Mouse (Mus musculus) ovary, postnatal 14 days (tissue): ENCODE measurements around the gene Apoe.
"Not testable (repeated sequence)": the region's sequence is repeated elsewhere in the genome, so short reads cannot be mapped to it uniquely, and the experiment has no call there.

Experiments used
- DNase-seq: peaks from one replicate; pipeline ENCODE4 v3.0.0; 2022; ENCODE audit warnings: low spot score

The Apoe gene

DNA sequence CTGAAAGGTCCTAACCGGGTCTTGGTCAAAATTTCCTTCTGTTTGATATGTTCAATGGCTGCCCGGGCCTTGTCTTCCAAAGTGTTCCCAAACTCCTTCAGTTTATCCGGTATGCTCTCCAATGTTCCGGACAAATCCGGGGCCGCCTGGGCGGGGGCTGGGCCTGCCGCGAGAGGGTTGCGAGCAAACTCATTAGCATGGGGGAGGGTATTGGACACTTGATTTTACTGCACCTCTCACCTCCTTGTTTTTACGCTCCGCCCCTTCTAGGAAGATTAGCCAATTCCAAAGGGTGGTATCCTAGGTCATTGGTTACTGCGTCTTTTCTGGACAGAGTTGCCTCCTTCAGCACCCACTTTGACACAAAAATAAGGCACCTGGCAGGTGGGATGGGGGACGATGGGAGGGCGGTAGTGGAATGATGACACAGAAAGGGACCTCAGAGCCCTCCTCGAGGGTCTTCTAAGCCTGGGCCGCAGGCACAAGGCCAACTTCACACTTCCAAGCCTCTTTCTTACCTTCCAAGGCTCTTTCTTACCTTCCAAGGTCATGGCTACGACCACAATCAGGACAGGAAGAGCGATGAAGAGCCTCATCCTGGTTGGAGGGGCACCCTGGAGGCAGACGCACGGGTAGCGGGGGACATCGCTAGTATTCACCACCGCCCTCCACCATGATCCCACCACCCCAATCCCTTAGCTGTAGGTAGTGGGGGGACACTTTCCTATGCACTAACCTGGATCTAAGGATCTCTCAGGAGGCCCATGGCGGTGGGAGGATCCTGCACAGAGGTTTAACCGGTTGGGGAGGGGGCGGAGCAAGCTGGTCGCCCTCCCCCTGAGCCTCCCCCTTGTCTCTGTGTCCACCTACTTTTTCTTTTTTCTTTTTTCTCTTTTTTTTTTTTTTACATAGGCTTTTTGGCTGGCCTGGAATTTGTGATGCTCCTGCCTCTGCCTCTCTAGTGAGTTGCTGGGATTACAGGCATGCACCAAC lies 6.8 kb downstream of the Apoe start, which contains the start of gene Apoc1:
Gene Apoc1 (minus strand): TSS at position 788 of the 993 bp plus-strand sequence.
- DNase-seq = no peak

DNA sequence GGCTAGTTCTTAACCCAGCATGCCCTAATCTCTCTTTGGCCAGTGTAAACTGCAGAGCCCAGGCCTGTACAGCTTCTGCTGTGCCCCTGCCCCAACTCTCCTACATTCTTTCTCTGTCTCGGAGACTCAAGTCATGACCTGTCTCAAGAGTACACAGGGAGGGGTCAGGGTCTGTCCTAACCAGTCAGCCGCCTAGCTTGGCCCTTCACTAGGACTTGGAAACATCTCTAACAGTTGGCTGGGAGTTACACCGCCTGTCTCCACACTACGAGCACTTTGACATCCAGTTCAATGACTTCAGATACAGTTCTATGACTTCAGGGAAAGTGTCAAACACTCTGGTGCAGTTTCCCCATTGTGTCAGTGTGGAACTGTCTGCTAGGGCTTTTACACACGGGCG lies 7.6 kb downstream of the Apoe start:
- no peak for DNase-seq

- DNase-seq = no peak
Measured at GRCm38 (mm10) chr7:19690845-19691244, 8.1 kb downstream of the Apoe start.

DNA sequence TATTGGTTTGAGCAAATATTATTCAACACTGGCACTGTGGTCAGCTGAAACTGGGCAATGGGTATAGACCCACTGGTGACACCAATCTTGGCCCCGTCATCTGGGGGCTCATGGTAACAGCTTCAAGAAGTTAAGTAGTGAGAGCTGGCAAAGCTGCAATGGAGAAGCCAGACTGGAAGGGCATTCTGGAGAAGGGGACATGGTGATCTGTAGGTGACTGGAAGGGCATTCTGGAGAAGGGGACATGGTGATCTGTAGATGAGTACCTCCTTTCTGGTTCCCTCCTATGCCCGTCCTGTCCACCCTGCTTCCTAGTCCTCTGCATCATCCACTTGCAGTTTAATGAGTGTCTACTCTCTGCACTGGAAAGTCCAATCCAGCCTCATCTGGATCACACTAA lies 10.4 kb downstream of the Apoe start:
- DNase-seq = no peak

GRCm38 (mm10) chr7:19688101-19688500 lies 10.9 kb downstream of the Apoe start:
- DNase-seq = no peak

DNA sequence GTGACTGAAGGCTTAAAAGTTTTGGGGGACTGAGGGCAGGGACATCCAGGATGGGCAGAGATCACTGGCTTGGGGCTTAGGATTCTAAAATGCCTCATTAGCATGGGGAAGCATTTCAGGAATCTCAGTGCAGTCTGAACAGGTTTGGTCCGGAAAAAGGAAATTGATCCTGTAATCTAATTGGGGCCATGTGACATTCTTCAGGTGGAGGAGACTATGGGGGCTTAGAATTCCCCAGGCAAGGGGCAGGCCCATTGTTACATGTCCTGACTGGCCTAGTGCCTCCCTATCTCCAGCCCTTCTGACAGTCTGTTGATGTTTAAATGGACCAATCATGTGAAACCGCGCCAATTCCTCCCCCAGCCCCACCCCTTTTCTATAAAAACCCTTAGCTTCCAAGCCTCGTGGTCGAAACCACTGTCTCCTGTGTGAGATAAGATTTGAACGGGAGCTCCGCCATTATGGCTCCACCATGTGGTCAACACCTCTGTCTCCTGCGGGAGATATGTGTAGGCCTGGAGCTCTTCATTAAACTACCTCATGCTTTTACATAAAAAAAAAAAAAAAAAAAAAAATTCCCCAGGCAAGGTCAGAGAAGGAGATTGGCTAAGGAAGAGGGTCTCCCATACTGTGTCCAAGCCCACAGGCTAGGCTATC lies 11.9 kb downstream of the Apoe start:
- not testable (repeated sequence) for DNase-seq

- DNase-seq = no peak
Measured at GRCm38 (mm10) chr7:19686521-19686920, 12.5 kb downstream of the Apoe start.

- DNase-seq = no peak
Measured at GRCm38 (mm10) chr7:19685374-19685773, 13.6 kb downstream of the Apoe start.

- no peak for DNase-seq
Measured at GRCm38 (mm10) chr7:19683771-19684201, 15.2 kb downstream of the Apoe start.

DNA sequence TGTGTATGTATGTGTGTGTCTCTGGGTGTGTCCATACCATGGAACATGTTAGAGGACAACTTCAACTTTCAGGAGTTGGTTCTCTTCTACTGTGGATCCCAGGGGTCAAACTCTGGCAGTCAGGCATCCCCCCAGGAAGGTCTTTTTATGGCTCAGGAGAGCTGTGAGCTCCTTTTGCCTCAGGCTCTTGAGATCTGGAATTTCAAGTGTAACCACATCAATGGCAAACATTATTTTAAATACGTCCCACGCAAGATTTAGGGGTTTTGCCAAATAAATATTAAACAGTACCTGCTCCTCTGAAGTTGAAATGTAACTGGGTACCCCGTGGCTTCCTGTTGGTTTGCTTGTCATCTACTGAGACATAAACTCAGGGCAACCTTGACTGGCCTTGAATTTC lies 16.0 kb downstream of the Apoe start:
- DNase-seq = no peak

- no peak for DNase-seq
Measured at GRCm38 (mm10) chr7:19681202-19681694, 17.7 kb downstream of the Apoe start, which contains the start of the genes Gm44805 and Apoc4. Gm44805 (minus strand) TSS chr7:19681423. Apoc4 (minus strand) TSS chr7:19681479.

DNA sequence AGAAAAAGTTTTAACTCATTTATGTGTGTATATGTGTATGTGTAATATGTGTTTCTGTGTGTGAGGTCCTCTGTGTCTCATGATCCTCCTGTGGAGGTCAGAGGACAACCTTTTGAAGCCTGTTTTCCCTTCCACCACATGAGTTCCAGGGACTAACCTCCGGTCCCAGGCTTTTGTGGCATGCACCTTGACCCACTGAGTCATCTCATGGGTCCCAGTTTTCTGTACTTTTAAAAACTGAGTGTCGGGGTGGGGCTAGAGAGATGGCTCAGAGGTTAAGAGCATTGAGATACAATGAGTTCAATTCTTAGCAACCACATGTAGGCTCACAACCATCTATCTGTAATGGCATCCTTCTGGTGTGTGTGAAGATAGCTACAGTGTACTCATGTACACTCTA lies 18.3 kb downstream of the Apoe start:
- no peak for DNase-seq

- DNase-seq = no peak
Measured at GRCm38 (mm10) chr7:19678901-19679300, 20.1 kb downstream of the Apoe start.

DNA sequence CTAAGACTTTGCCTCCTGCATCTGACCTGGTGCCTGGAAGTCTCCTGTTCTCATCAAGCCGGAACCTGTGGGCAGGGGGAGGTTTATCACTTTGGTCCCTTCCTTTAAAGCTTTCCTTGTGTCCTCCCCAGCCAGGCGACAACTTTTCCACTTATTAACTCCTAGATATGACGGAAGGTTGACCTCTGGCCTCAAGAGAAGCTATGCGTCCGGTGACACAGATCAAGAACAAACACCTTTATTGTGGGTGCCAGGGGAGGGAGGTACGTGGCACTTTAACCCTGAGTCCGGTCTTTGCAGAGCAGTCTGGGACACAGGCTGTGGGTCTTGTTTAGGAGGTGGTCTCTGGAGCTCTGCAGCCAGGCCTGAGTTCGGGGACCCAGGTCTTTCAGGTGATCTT lies 21.1 kb downstream of the Apoe start, which contains the start of gene Apoc2:
Gene Apoc2 (minus strand): TSS at position 70 of the 400 bp plus-strand sequence.
- DNase-seq = no peak

- DNase-seq = no peak
Measured at GRCm38 (mm10) chr7:19676662-19677061, 22.3 kb downstream of the Apoe start.

DNA sequence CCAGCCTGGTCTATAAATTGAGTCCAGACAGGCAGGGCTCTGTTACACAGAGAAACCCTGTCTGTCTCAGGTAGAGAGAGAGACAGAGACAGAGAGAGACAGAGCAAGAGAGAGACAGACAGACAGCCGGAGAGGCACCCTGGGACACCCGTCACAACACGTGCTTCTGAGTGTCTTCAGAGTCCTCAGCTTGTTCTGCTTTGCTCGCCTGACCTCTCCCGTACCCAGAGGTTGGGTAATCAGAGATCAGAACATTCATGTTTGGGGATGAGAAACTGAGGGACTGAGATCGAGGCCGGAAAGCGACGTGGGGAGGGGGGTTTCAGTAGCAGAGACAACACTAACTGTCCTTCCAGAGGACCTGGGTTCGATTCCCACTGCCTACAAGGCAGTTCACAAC lies 23.2 kb downstream of the Apoe start:
- DNase-seq = no peak

- no peak for DNase-seq
Measured at GRCm38 (mm10) chr7:19673083-19673699, 25.8 kb downstream of the Apoe start.

DNA sequence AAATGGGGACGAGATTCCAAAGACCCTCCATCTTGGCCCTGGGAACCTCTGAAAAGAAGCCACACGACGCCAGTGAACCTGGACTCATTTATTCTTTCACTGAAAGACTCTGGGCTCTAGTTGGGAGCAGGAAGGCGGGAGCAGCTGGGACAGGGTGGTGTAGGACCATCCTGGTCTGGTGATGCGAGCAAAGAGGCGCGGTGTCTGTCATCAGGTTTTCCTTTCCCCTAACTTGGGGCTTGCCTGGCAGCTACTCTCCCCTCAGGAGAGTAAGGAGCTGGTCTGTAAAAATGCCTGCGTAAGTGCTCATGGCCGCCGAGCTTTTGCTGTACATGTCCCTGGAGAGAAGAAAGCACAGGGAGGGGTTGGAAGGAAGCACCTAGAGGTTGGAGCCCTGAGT lies 27.5 kb downstream of the Apoe start:
- DNase-seq = no peak

GRCm38 (mm10) chr7:19668947-19669721 lies 29.9 kb downstream of the Apoe start:
- DNase-seq = peak; percentile 87

DNA sequence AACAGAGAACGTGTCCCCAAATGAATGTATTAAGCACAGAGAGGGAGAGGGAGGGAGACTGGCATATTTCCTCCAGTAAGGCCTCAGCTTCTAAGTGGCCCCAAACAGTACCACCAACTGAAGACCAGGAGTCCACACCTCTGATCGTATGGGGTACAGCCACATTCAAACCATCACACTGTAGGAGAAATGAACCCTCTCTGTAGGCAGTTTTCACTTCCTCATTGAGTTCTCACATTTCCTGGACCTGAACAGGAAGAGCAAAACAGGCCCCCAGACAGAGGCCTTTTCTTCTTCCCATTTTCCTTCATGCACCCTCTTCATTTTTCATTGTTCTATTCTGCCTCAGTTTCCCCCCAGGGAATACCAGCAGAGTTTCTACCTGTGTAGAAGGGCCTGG lies 31.6 kb downstream of the Apoe start:
- DNase-seq = no peak

DNA sequence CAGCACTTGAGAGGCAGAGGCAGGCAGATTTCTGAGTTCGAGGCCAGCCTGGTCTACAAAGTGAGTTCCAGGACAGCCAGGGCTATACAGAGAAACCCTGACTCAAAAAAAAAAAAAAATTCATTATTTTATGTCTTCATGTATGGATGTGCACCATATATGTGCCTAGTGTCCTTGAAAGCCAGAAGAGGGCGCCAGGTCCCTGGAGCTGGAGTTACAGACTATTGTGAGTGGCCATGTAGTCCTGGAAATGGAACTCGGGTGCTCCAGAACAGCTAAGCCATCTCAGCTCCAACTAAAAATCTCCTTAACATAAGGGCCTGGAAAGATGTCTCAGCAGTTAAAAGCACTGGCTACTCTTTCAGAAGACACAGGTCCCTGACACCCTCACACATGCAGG lies 32.2 kb downstream of the Apoe start:
- no peak for DNase-seq
